Mouse (Mus musculus) left cerebral cortex, adult 11 months (tissue): Measurements from ENCODE around the gene Arhgap21.

Source experiments
- DNase-seq: peaks from one replicate; pipeline ENCODE4 v3.0.0; 2022; ENCODE audit warnings: low spot score

Gene Arhgap21

DNA sequence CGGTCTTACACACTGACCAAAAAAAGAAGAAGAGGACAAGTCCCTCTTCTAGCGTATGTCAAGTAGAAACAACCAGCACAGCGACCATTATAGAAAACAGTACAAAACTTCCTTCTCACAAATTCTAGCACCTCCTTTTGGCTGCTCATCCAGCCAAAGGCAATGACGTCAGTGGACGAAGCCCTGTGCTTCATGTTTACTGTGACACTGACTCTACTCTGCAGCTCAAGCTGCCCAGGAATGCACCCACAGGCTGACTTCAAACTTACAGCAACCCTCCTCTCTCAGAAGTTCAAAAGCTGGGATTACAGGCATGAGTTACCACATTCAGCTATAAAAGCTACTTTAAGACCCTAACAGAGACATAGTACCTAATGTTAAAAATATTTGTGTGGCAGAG, 72.2 kb downstream of the Arhgap21 start:
- DNase-seq: no peak

GRCm38 (mm10) chr2:20894100-20894690, 74.5 kb downstream of the Arhgap21 start:
- DNase-seq: no peak

- DNase-seq: no peak
These were observed 79.9 kb downstream of the Arhgap21 start for GRCm38 (mm10) chr2:20888751-20889150.

DNA sequence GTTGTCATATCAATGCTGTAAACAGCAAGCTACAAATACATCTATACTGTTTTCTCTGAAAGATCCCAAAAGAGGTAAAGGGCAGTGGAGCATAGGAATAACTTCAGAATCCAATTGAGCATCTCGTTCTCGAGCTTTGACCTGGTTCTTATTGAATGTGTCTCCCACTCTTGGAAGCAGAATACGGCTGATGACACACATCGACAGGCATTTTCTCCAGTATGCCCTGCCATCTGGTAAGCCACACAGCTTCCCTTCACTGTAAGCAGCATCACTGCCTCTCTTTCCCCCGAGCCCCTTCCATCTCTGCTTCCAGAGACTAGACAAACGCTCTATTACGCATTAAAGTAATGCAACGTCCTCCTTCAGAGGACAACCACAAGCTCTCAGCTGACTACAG, 85.4 kb downstream of the Arhgap21 start:
- no peak for DNase-seq

DNA sequence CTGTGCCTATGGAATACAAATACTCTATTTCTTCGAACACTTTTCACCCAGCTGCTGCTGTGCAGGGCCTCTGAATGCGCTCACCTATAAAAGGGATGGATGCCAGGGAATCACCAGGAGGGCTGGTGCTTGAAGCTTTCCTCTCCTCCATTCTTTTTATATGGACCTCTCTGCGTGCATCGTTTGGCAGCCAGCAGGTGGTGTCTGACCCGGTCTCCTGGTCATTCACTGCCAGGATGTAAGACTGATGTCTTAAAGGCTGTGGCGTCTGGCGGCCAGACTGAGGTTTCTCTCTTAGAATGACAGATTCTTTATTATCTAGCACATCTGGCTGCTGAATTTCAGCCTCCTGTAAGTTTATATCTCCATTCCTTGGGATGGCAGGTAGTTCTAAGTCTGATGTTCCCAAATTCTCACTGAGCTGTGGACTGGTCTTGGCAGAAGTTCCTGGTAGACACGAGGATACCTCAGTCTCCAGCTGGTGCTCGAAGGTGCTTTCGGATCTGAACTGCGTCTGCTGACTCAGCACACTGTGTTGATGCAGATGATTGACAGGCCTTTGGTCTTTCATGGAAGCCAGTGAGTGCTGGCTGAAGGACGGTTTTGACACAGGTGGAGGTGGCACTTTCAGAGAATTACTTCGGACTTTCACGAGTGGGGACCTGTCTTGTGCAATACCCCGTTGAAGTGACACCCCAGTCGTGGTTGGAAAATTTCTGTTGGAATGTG, 88.6 kb downstream of the Arhgap21 start:
- no peak for DNase-seq

- no peak for DNase-seq
These were observed 94.1 kb downstream of the Arhgap21 start for GRCm38 (mm10) chr2:20874621-20875020.

- DNase-seq: no peak
These were observed 99.3 kb downstream of the Arhgap21 start for GRCm38 (mm10) chr2:20869212-20869965.

- no peak for DNase-seq
These were observed 100.6 kb downstream of the Arhgap21 start for GRCm38 (mm10) chr2:20868052-20868451.

DNA sequence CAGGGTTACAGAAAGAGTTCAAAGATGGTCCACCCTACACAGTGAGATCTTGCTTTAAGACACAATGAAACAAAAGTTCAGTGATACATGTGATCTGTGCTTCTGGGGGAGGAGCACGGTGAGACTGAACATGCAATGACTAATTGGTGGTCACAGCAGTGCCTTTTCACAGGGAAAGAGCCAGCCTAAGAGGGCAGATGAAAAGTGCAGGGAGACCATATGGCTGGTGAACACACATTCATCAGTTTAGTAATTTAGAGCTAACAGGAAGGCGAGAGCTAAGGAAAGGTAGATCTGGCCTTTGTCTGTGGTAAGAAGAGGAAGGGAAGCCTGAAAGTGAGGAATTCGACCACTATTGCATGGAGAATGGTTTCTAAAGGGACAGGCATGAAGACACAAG, 102.9 kb downstream of the Arhgap21 start:
- no peak for DNase-seq

- DNase-seq: no peak
These were observed 104.1 kb downstream of the Arhgap21 start for GRCm38 (mm10) chr2:20864569-20864968.

- no peak for DNase-seq
These were observed 107.9 kb downstream of the Arhgap21 start for GRCm38 (mm10) chr2:20860756-20861155.

- no peak for DNase-seq
These were observed 119.3 kb downstream of the Arhgap21 start for GRCm38 (mm10) chr2:20849346-20849745.

- no peak for DNase-seq
These were observed 136.9 kb downstream of the Arhgap21 start for GRCm38 (mm10) chr2:20831608-20832406.

DNA sequence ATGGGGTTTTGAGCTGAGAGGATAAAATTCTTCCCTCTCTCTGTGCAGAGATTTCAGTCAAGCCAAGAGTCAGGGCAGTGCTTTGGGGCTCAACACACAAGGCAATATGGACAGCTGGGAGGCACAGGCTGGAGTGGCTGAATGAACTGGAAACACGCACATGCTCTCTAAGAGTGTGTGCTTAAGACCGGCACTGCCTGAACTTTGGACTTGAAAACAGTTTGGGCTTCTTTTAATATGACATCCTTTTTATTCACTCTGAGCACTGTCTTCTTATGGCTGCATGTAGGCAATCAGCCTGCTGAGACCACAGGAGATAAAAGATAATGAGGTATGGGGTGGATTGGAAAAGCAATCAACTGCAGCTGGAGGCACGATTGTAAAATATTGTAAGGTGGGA, 137.8 kb downstream of the Arhgap21 start:
- no peak for DNase-seq

DNA sequence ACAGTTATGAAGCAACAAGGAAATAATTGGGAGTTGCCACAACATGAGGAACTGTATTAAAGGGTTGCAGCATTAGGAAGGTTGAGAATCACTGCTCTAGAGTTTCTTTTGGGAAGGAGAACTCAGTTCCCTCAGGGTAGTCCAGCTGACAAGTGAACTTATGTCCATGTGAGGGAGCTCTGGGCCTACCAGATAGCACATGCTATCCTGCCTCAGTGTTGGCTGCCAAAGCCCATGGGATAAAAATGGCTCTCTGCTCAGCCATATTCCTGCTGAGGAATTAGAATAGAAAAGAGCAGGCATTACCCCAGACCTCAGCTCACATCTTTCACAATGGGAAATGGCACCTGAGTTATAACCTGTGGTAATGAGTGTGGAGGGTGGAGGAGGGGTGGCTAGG, 142.4 kb downstream of the Arhgap21 start:
- DNase-seq: no peak

DNA sequence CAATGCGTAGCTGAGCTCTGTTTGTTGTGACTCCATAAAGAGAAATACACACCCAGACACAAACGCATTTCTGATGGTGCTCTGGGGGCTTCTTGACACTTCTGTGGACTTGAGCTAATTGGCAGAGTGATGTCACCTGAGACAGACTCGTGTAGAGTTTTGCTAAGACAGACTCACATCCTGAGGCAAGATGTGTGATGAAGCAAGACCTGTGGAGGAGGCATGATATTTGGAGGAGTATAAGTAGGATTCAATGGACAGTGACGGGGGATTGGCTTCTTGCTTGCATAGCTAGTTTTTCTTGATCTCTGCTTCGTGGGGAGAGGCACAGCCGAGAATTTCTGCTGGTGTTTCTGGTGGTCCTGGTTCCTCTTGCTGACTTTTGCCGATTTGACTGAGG, 150.5 kb downstream of the Arhgap21 start:
- no peak for DNase-seq

GRCm38 (mm10) chr2:20813986-20814385, 154.7 kb downstream of the Arhgap21 start:
- DNase-seq: no peak

- no peak for DNase-seq
These were observed 157.2 kb downstream of the Arhgap21 start for GRCm38 (mm10) chr2:20811506-20811905.

DNA sequence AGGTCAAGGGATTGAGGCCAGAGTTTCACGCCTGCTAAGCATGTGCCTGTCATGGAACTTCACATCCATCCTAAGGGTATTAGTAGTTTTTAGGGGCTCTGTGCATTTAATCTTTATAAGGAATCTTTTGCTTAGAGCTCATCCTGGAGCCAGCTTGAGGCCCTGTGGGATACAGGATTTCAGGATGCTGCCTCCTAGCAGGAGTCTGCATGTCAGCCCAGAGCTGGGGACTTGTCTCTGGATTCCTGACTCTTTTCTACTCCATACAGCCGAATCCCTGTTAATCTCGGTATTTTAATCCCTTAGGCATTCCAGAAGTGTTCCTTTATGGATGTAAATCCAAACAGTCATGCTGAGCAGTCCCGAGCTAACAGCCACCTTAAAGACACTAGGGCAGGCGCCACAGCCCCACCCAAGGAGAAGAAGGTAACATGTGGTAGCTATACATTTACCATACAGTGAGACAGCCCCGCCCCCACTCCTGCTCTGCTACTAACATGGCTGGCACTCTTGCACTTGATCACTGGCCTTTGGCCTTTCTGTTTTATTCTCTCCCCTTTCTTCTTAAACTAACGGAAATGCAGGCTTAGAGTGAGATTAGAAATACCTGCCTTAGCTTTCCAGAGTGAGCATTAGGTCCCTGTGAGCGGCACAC, 167.3 kb downstream of the Arhgap21 start:
- no peak for DNase-seq
